Mouse (Mus musculus): ENCODE data around the gene Cyp2w1. TPM values are rescaled to one million over a fixed set of nuclear protein-coding genes. Genes with fewer than 3 reads are reported as not detected.

The Cyp2w1 gene
- polyA plus RNA-seq, 1 experiment: not detected

DNA sequence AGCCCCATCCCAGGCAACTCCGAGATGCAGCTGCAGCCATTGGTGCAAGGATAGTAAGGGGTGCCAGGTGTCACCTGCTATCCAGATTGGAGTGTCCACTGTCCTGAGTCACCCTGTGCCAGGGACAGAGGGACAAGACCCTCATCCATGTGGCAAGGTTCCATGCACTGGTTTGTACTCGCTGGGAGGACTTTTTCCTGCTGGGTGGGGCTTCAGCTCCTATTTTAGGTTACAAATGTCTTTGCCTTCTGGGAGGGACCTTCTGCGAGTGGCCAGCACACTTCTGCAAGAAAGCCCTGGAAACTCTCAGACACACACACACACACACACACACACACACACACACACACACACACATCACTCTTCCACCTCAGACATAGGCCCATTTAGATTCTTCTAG is 53.5 kb downstream of the Cyp2w1 start:
- peaks cover 8% of the 10 kb centered on the region for H3K4me1 ChIP-seq (ENCODE audit: control insufficient read depth, insufficient read depth, low read length)
- no peak overlapping the region for H3K4me3 ChIP-seq (ENCODE audit: insufficient read depth, low read length)
- no peak overlapping the region for H3K27ac ChIP-seq (ENCODE audit: insufficient read depth, low read length)
- no peak for TF ChIP-seq CTCF (IDR thresholded peaks at IDR 0.05; ENCODE audit: extremely low read depth, insufficient read depth, low read length)
- TF ChIP-seq POLR2A (IDR thresholded peaks at IDR 0.05; ENCODE audit: extremely low read depth, insufficient read depth, low read length): no peak

Other genes with a start within 250 kb of the Cyp2w1 start
- gene Prkar1b, start 202.6 kb upstream of the Cyp2w1 start, polyA plus RNA-seq (2012; rRNA removed): 862 and 899 TPM in 2 replicates
- 5.8 and 6.7 TPM in 2 replicates for gene Dnaaf5, start 202.4 kb upstream of the Cyp2w1 start, polyA plus RNA-seq (2012; rRNA removed)
- 115 and 128 TPM in 2 replicates for gene Sun1, start 152.0 kb upstream of the Cyp2w1 start, polyA plus RNA-seq (2012; rRNA removed)
- gene Get4, start 100.3 kb upstream of the Cyp2w1 start, polyA plus RNA-seq (2012; rRNA removed): 82.6 and 89.5 TPM in 2 replicates
- gene Adap1, start 27.0 kb upstream of the Cyp2w1 start, polyA plus RNA-seq (2012; rRNA removed): 271 and 275 TPM in 2 replicates
- gene Cox19, start 1.2 kb upstream of the Cyp2w1 start, polyA plus RNA-seq (2012; rRNA removed): 90.2 and 92.7 TPM in 2 replicates
- gene Gpr146, start 25.1 kb downstream of the Cyp2w1 start, polyA plus RNA-seq (2012; rRNA removed): 15.3 and 16.3 TPM in 2 replicates
- gene C130050O18Rik, start 52.7 kb downstream of the Cyp2w1 start, polyA plus RNA-seq (2012; rRNA removed): 0.44 TPM in 2 replicates
- 4.7 and 4.8 TPM in 2 replicates for gene Gper1, start 70.5 kb downstream of the Cyp2w1 start, polyA plus RNA-seq (2012; rRNA removed)
- 12.9 and 15.4 TPM in 2 replicates for gene 3110082I17Rik, start 107.9 kb downstream of the Cyp2w1 start, polyA plus RNA-seq (2012; rRNA removed)
- gene Zfand2a, start 131.9 kb downstream of the Cyp2w1 start, polyA plus RNA-seq (2012; rRNA removed): 52.5 and 55.4 TPM in 2 replicates
- not detected in 2 replicates for gene Uncx, start 190.9 kb downstream of the Cyp2w1 start, polyA plus RNA-seq (2012; rRNA removed)

Data from cortical plate, adult 2 months (tissue).